Mouse (Mus musculus) layer of hippocampus, adult 2 months (tissue): ENCODE measurements at regions not wholly inside any gene's neighbourhood (a gene's known extent, or its start where the extent isn't known, plus 50 kb on each side); places are given as distances from the start of the nearest gene placed in this dataset.

Experiments
- DNase-seq, 2 experiments: peaks; one replicate each; pipeline ENCODE4 v3.0.0; 2022; ENCODE audit warnings: low spot score in 2 of 2
- H3K27ac ChIP-seq: fragments of 200-600 bp; 2 replicates; pipeline ENCODE4 v1.8.1; 2022
- H3K4me3 ChIP-seq: fragments of 200-600 bp; 2 replicates; pipeline ENCODE4 v1.8.1; 2022; ENCODE audit warnings: mild to moderate bottlenecking
- CTCF ChIP-seq: fragments of 200-600 bp; conservative IDR thresholded peaks from 2 replicates; pipeline ENCODE4 v1.8.1; 2022; ENCODE audit warnings: antibody characterized with exemption, mild to moderate bottlenecking, moderate library complexity

- TF ChIP-seq CTCF: no peak
- no peak overlapping the region for H3K27ac ChIP-seq
- H3K4me3 ChIP-seq: no peak overlapping the region
- no peak for DNase-seq
Observed at GRCm38 (mm10) chr5:119944371-119944770, 111.9 kb downstream of the Tbx5 start.

GRCm38 (mm10) chr5:119948399-119948798 is 115.9 kb downstream of the Tbx5 start:
- TF ChIP-seq CTCF: no peak
- DNase-seq: peak; percentile 23 to 28
- H3K4me3 ChIP-seq: peak overlapping the region; percentile 45
- H3K27ac ChIP-seq: no peak overlapping the region

GRCm38 (mm10) chr5:119952085-119952484 is 119.6 kb downstream of the Tbx5 start:
- no peak for DNase-seq
- Histone ChIP-seq H3K27ac (no peak overlapping the region), H3K4me3 (no peak overlapping the region)
- no peak for TF ChIP-seq CTCF

- Histone ChIP-seq H3K4me3 (no peak overlapping the region), H3K27ac (no peak overlapping the region)
- no peak for DNase-seq
- no peak for TF ChIP-seq CTCF
Observed at GRCm38 (mm10) chr5:119953189-119953588, 120.7 kb downstream of the Tbx5 start.

GRCm38 (mm10) chr5:119953811-119954566 is 121.5 kb downstream of the Tbx5 start:
- Histone ChIP-seq H3K4me3 (no peak overlapping the region), H3K27ac (no peak overlapping the region)
- TF ChIP-seq CTCF: no peak
- no peak for DNase-seq

GRCm38 (mm10) chr5:119958942-119959341 is 126.5 kb downstream of the Tbx5 start:
- Histone ChIP-seq H3K27ac (no peak overlapping the region), H3K4me3 (no peak overlapping the region)
- DNase-seq: no peak
- TF ChIP-seq CTCF: no peak

GRCm38 (mm10) chr5:119964751-119965150 is 132.3 kb downstream of the Tbx5 start:
- TF ChIP-seq CTCF: no peak
- no peak for DNase-seq
- no peak overlapping the region for H3K27ac ChIP-seq

GRCm38 (mm10) chr5:119971286-119971685 is 138.8 kb downstream of the Tbx5 start:
- no peak overlapping the region for H3K27ac ChIP-seq
- H3K4me3 ChIP-seq: no peak overlapping the region
- DNase-seq: no peak
- TF ChIP-seq CTCF: no peak

More at GRCm38 (mm10) chr5:119964751-119965150, 132.3 kb downstream of the Tbx5 start:
- no peak overlapping the region for H3K4me3 ChIP-seq

GRCm38 (mm10) chr5:119972802-119973437 is 140.5 kb downstream of the Tbx5 start:
- DNase-seq: peak; percentile 49 to 57
- peak overlapping the region; percentile 36; the same call in 1 of the 2 replicates for H3K4me3 ChIP-seq
- no peak for TF ChIP-seq CTCF

GRCm38 (mm10) chr5:119978096-119978715 is 138.1 kb upstream of the Rbm19 start:
- no peak overlapping the region for H3K27ac ChIP-seq
- DNase-seq: no peak
- TF ChIP-seq CTCF: no peak
- H3K4me3 ChIP-seq: no peak overlapping the region

More at GRCm38 (mm10) chr5:119972802-119973437, 140.5 kb downstream of the Tbx5 start:
- no peak overlapping the region for H3K27ac ChIP-seq

GRCm38 (mm10) chr5:119981111-119981807 is 135.0 kb upstream of the Rbm19 start:
- no peak for TF ChIP-seq CTCF
- peak; percentile 13 for DNase-seq
- no peak overlapping the region for H3K4me3 ChIP-seq
- H3K27ac ChIP-seq: no peak overlapping the region

- TF ChIP-seq CTCF: no peak
- H3K4me3 ChIP-seq: no peak overlapping the region
- no peak for DNase-seq
- no peak overlapping the region for H3K27ac ChIP-seq
Observed at GRCm38 (mm10) chr5:119984206-119984605, 132.1 kb upstream of the Rbm19 start.

- no peak for TF ChIP-seq CTCF
- Histone ChIP-seq H3K27ac (no peak overlapping the region), H3K4me3 (no peak overlapping the region)
- DNase-seq: no peak
Observed at GRCm38 (mm10) chr5:119992130-119992529, 124.1 kb upstream of the Rbm19 start.
